Mouse (Mus musculus): ENCODE data around the gene 6820408C15Rik.
A peak's percentile ranks its signal among the peaks of the same experiment; 100 is the strongest.
"Not testable (repeated sequence)": the region's sequence is repeated elsewhere in the genome, so short reads cannot be mapped to it uniquely, and the experiment has no call there.

The 6820408C15Rik gene

GRCm38 (mm10) chr2:152411471-152411870 is 3.9 kb upstream of the 6820408C15Rik start:
- no peak for DNase-seq (ENCODE audit: low read depth, low spot score)

- no peak for DNase-seq (ENCODE audit: low read depth, low spot score)
These were observed 2.7 kb upstream of the 6820408C15Rik start for GRCm38 (mm10) chr2:152412526-152413157.

GRCm38 (mm10) chr2:152413158-152413764 is 2.1 kb upstream of the 6820408C15Rik start:
- DNase-seq (ENCODE audit: low read depth, low spot score), result no peak

- DNase-seq (ENCODE audit: low read depth, low spot score), result no peak
These were observed 1.4 kb upstream of the 6820408C15Rik start for GRCm38 (mm10) chr2:152413765-152414584.

GRCm38 (mm10) chr2:152414591-152415165 is 709 bp upstream of the 6820408C15Rik start, which contains the start of gene Zcchc3:
Gene Zcchc3 (minus strand): TSS chr2:152415027.
- peak; percentile 95 for DNase-seq (ENCODE audit: low read depth, low spot score)

- DNase-seq (ENCODE audit: low read depth, low spot score), result no peak
These were observed 399 bp downstream of the 6820408C15Rik start for GRCm38 (mm10) chr2:152415786-152416185.

- DNase-seq (ENCODE audit: low read depth, low spot score), result peak; percentile 82
These were observed 12.1 kb downstream of the 6820408C15Rik start for GRCm38 (mm10) chr2:152427493-152427892.

- not testable (repeated sequence) for DNase-seq (ENCODE audit: low read depth, low spot score)
These were observed 13.1 kb downstream of the 6820408C15Rik start for GRCm38 (mm10) chr2:152428481-152428880.

- DNase-seq (ENCODE audit: low read depth, low spot score), result peak; percentile 60
These were observed 21.1 kb downstream of the 6820408C15Rik start for GRCm38 (mm10) chr2:152436405-152436901.

GRCm38 (mm10) chr2:152436983-152437860 is 21.8 kb downstream of the 6820408C15Rik start:
- DNase-seq (ENCODE audit: low read depth, low spot score), result peak; percentile 88

GRCm38 (mm10) chr2:152438963-152439362 is 23.6 kb downstream of the 6820408C15Rik start:
- peak; percentile 34 for DNase-seq (ENCODE audit: low read depth, low spot score)

GRCm38 (mm10) chr2:152439833-152440232 is 24.4 kb downstream of the 6820408C15Rik start:
- DNase-seq (ENCODE audit: low read depth, low spot score), result no peak

- DNase-seq (ENCODE audit: low read depth, low spot score), result no peak
These were observed 26.9 kb downstream of the 6820408C15Rik start for GRCm38 (mm10) chr2:152442322-152442721.

GRCm38 (mm10) chr2:152443281-152443680 is 27.9 kb downstream of the 6820408C15Rik start:
- DNase-seq (ENCODE audit: low read depth, low spot score), result peak; percentile 59

GRCm38 (mm10) chr2:152446642-152447041 is 31.3 kb downstream of the 6820408C15Rik start:
- no peak for DNase-seq (ENCODE audit: low read depth, low spot score)

GRCm38 (mm10) chr2:152447461-152447860 is 32.1 kb downstream of the 6820408C15Rik start:
- peak; percentile 14 for DNase-seq (ENCODE audit: low read depth, low spot score)

GRCm38 (mm10) chr2:152450241-152450640 is 34.9 kb downstream of the 6820408C15Rik start:
- DNase-seq (ENCODE audit: low read depth, low spot score), result peak; percentile 79

GRCm38 (mm10) chr2:152452101-152452781 is 36.9 kb downstream of the 6820408C15Rik start:
- peak; percentile 52 for DNase-seq (ENCODE audit: low read depth, low spot score)

- peak; percentile 7 for DNase-seq (ENCODE audit: low read depth, low spot score)
These were observed 43.9 kb downstream of the 6820408C15Rik start for GRCm38 (mm10) chr2:152459241-152459640.

- DNase-seq (ENCODE audit: low read depth, low spot score), result no peak
These were observed 49.3 kb downstream of the 6820408C15Rik start, which contains the start of gene Defb23 for GRCm38 (mm10) chr2:152464570-152465150. Gene Defb23 (minus strand): TSS chr2:152464620.
